Mouse (Mus musculus) ZHBTc4 (cell line): Measurements from ENCODE around the gene Rbms1.

ENCODE experiments used
- DNase-seq: peaks from one replicate; pipeline ENCODE4 v3.0.0-alpha.2; 2011; ENCODE audit warnings: low read depth, low spot score

Rbms1 gene

DNA sequence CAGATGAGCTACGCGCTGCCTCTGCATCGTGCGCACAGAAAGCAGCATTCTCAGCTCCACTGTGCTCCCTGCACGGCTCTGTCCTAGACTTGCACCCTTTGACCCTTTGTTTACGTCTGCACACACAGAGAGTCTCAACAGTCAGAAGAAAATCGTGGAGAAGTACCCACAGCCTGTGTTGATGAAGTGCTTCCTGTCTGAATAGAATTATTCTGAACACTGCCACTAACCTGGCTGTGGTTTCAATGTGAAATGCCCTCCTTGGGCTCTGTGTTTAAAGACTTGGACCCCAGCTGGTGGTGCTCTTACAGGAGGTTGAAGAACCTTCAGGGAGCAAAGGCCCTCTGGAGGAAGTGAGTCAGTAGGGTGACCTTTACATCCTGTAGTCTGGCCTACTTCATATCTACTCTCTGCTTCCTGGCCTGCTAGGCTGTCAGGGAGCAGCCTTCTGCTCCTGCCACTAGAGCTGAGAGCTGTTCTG, 153.5 kb downstream of the Rbms1 start:
- DNase-seq = peak; percentile 28

DNA sequence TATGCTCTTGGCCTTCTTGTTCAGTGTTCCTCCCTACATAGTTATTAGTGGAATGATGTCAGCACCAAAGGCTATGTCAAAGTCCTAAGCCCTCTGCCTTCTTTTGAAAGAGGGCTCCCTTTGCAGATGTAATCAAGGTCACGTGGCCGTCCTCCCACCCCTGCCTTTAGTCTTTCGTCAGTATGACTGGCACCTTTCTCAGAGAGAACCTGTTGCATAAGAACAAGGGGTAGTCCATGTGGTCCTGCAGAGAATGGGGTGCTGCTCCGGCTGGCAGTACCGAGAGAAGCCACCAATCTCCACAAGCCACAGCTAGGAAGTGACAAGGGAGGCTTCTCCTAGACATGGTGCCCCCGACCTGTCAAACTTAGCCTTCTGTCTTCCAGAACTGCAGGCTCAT, 154.2 kb downstream of the Rbms1 start:
- DNase-seq = no peak

DNA sequence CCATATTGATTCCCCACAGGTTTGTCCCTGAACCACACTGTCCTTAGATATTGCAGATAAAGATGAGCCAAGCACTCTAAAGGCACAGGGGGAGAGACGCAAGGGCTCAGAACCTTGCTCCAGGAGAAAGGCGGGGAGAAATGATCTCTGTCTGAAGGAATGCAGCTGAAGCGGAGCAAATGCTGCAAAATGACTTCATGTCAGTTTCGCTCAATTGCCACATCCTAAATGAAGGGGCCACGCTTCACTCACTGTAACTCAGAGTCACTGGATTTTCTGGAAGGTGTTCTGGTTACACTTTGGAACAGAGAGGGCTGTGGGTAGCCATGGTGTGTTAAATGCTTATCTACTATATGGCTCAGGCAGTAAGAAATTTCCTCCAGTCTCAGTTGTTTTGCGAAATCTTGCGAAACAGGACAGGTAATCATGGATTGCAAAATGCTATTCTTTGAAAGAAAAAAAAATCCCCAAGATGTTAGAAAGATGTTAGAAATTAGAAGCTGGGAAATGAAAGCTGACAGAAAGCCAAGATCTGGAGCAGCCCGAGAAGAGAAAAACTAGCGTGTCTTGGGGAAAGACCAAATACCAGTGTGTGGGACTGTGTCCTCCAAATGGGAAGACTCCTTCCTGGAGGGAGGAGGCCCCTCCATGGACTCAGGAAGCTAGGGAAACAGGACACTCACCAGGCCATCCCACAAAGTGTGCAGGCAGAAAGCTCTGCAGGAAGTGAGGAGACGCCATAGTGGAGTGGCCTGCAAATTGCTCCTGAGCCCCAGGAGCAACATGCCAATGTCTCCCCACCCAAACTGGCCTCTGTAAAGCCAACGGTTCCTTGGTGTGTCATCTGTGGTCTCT, 155.4 kb downstream of the Rbms1 start:
- DNase-seq = no peak

DNA sequence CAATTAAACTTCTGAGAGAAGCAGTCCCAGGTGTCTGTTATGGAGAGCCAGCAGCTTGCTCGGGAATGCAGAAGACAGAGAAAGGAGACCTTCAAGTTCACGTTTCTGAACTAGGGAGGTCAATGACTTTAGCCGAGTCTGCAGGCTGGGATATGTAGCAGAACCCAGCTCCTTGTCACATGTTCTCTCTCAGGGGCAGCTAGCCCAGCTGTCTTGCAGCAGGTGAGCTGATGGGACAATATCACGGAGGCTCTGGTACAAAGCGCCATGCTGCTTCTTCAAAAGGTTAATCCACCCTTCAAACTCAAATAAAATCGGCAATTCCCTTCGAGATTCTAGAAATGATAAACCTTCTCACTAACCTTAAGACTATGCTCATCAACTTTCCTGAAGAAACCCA, 158.2 kb downstream of the Rbms1 start:
- DNase-seq = peak; percentile 41

DNA sequence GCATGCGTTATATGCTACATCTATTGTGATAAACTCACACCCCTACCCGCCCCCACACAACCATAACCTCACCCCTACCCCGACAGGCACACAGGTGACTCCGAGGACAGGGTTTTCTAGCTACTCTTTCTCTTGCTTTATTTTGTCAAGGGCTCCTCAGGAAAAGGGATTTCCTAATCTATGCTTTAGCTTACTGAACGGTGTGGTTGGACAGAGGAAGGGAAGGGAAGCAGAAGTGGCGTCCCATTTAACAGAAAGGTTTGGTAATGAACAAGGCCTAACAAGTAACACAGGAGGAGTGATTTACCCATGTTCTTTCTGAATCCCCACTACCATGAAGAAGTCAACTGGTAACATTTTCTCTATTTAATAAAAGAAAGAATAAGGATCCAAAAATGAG, 159.6 kb downstream of the Rbms1 start:
- no peak for DNase-seq

DNA sequence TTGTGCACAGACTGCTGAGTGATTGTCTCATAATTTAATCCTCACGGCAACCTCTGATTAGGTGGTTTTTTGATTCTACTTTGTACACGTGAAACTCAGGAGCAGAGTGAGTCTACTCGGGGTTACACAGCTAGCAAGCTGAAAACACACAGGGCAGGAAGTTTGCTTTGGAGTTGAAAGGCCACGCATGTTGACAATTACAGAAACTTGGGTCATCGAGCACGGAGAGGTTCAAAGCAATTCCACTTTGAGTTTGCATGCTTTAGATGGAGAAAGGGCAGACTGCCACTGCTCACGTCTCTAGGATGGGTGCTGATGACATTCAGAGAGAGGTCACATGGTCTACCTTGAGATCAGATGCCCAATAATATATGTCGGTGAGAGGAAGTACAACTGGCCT, 160.2 kb downstream of the Rbms1 start:
- DNase-seq = no peak

DNA sequence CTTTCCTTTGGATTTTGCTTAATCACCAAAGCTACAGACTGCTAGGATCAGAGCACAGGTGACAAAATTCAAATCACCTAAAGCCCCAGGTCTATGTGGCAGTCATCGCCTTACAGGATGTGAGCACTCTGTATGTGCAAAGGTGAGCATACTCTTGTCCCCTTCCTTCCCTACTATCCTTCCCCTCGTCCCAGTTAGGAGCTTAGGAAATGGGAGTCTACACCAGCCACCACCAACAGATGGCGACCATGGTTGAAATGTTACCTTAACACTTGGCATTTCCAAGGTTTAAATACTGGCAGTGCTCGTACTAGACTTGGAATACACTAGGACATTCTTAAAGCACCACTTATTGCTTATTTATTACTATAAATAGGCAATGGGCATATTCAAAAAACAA, 160.8 kb downstream of the Rbms1 start:
- DNase-seq = peak; percentile 68

DNA sequence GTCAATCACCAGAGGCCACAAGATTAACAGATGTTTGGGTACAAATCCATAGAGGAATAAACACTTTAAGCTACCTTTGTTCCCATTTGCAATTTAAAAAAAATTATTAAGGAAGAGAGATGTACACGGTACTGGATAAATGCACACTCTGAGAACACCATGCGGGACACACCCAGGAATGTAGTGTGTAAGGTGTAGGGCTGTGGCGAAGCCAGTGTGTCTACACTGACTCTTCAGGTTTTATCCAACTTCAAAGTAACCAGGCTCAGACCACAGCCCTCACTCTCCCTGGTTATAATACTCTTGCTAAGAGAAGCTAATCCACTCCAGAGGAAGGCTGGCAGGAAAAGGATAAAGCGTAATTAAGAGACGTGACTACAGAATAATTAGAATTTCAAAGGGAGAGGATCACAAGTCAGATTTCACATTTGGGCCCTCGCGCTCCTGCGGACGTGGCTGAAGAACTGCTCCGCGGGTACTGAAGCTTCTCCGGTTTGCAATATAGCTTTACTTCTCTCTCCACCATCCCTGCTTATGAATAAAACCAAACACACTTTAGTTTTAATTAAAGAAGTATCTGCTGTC, 161.3 kb downstream of the Rbms1 start:
- no peak for DNase-seq

DNA sequence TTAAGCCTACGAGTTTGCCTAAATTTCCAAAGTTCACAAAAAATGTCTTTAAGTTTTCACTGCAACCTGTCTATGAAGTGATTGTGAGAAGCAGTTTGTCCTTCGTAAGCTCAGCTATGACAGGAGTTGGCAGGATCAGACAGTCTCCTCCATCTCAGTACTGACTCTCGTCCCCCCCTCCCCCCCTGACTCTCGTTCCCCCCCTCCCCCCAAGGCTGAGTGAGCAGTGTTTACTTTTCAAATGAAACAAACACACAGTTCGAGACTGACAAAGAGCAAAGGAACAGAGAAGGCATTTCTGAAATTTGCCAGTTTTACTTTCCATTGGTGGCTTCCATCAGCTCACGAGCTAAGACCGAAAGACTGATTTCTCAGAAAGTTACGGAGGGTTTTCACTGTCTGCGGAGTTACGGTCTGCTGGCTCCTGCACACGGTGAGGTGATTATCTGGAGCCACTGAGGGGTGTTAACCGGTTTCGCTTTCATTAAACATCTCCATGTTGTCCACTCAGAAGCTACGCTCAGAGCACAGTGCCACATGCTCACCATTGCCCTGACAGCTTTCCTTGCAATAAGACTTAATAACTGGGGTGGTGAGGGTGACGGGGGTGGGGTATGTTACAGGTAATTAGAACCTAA, 162.0 kb downstream of the Rbms1 start:
- DNase-seq = no peak

DNA sequence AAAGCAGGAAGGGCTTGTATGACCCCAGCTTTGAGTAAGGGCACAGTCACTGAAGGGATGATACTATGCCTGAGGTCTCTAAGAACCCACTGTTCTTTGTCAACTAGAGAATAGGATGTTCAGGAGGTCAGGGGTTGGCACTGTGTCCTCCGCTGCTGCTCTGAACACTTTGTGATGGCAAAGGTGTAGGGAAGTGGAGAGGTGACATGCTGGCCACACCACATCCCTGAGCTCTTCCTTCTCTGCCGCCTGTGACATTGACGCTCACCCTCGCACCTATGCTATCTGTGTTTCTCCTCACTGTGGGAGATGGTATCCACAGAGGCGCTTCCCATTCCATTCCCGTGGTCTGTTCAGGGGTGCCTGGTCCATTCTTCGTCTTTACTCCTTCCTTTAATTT, 163.2 kb downstream of the Rbms1 start:
- no peak for DNase-seq

DNA sequence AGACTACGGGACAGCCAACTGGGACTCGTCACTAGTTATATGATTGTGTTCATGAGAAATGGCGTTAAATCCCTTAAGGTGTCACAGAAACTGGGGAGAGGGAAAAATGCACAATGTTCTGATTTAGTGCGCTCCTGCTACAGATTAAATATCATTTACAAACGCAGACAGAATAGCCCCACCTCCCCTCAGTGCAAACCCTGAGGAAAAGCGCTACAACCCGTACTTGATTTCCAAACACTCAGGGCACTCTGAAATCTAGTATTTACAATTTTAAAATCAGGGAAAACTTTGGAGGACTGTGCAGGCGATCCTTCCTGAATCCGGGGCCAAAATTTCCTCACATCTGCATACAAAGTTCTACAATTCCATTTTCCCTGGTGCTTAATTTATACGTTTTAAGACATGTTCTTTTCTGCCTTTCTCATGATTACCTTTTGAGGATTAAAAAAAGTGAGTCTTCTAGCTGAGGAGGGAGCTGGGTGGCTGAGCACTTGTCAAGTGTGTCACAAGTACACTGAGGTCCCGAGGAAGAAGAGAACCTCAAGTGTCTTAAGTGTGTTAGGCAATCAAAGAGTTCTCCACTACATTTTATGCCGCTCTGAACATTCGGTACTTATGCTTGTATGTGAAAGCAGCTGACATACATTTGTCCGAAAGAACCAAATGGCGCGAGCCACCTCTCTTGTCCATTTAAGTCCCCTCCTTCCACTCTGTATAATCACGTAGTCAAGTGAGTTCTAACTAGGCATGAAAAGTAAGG, 164.0 kb downstream of the Rbms1 start:
- no peak for DNase-seq

DNA sequence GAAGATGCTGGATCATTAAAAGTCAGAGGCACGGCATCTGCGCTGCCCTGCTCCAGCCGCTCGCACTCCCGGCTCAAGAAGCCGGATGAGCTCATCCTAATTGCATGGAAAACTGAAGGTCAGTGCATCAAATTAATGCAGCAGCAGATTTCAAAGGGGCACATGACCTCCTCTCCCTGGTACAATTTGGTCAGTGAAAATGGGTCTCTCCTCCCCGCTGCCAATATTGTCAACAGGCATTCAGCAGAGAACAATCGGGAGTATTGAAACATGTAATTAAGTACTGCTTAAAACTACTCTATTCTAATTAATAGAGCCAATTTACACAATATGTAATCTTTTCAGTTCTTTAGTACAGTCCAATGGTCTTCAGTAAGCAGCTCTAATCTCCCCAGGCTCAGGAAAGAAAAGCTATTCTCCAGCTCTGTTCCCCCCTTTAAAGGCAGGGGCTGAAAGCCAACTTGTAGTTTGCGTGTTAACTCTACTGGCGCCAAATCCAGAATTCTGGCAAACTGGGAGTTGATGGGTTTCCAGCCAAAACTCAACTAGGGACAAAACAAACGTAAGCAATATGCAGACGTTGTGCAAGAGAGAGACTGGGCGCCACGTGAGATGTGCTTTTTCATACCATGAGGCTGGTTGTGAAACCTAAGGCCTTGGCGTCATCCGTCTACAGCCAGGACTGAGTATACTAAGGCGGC, 165.9 kb downstream of the Rbms1 start:
- no peak for DNase-seq

DNA sequence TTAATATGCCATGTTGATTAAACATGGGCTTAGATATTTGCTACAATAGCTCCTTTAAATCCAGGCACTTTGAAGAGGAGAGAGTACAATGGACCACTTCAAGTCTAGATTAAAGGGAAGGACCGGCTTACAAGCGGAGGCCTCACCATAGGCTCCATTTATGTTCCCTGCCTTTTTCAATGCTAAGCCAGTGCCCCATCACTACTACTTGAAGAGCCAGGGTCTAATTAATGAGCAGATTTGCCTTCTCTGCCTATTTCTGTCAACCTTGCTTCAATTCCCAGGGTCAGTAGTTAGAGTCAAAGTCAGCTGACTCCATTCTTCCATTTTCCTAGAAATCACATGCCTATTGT, 166.4 kb downstream of the Rbms1 start:
- no peak for DNase-seq

DNA sequence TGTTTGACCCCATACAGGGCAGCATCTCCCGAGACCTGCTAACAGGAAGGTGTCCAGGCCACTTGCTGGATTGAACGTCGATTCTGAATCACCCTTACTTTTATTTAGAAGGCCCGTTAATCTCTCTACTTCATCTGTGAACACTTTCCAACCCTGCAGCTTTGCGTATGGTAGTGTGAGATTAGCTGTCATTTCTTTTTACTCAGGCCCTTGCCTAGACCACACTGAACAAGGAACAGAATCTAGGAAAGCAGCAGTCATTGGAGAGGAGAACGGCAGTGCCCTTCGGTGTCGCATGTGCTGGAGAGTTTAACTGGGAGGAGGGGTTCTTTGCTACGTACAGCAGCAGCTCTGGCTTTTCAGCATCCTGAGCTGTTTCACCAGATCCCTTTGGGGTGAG, 167.1 kb downstream of the Rbms1 start:
- DNase-seq = no peak

DNA sequence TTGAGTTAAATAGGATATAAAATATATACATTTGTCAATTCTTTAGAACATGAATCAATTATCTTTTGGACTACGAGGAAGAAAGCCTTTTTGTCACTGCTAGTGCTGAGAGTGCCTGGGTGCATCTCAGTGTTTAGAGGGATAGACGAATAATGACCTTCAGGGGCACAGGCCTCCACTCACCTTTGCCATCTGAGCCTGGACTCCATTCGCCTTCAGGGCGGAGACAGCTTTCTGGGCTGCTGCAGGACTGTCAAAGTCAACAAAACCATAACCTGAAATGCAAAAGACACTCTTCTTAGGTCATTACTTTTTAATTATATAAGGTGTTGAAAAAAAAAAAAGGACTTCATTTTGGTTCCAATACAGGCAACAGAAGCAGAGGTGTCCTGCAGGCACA, 170.5 kb downstream of the Rbms1 start:
- no peak for DNase-seq

DNA sequence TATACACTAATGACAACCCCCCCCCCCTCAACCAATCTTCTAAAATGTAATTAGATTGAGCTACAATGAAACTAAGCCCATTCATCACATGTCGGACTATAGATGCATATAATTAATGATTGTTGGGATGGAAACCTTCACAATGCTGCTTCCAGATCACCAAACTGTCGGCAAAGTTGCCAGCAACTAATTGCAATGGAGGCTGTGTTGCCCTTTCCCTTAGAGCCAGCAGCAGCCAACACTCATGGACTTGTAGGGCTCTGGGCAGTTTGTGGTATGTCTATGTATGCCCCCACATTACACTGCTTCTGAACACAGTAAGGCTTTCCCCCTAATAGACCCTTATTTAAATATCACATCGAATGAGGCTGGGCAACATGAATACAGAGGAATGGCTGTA, 173.9 kb downstream of the Rbms1 start:
- no peak for DNase-seq

DNA sequence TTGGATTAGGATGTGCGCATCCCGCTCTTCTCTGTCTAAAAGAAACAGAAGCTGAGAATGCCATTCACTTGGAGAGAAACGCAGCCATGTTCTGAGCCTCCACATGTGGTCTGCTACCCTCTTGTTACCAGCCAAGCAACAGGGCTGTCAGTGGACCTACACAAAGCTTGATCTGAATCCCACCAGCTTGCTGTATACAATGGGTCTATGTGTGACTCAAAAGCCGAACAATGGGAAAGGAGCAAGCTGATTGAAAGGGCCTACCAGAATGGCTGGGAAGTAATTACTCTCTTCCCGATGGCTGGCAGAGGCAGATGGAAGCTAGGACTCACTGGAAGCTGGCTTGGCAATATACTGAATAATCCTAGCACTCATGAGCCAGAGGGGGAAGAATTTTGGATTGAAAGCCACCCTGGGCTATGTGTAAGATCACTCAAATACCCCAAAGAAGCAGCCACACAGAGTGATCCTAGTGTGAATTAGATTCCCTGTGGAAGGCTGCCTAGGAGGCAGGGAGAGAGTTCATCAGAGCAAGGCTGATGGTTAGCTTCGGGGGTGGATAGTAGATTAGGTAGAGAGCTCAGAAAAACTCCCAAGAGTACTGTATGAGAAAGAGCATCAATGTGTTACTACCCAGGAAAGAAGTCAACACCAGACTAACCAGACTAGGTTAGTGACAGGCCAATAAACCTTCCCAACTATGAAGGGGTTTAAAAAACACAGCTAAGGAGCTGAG, 174.7 kb downstream of the Rbms1 start:
- DNase-seq = no peak

DNA sequence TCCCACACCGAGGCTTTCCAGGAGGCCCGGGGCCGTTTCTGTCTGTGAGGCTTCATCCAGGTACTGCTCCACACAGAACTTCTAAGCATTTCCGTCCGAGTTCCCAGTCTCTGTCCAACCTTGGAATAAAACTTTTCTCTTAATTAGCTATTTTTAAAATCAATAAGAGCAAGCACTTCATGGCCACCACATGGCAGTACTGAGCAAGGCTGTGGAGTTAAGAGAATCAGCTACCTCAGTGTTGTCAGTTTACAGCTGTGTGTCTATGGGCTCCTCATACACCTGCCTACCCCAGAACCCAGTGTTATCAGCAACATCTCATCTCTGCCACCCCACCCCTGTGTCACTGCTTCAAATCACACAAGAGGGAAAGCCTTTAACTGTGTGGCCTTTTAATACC, 175.9 kb downstream of the Rbms1 start:
- DNase-seq = no peak

DNA sequence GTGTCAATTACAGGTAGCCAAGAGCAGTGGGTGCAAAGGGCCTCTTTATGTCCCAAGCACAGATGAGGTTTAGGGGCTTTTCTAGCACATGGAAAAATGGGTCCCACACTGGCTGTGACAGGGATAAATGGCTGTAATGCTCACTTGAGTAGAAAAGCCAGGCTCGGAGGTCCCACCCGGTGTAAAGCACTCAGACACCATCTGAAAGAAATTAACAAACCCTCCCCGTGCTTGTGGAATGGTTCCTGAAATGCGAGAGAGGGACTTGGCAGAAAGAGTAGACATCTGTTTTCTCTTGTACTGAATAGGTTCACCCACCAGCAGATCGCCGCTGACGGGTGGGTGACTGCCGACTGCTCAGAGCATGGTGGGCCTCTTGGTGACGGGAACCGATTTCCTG, 176.7 kb downstream of the Rbms1 start:
- DNase-seq = no peak

DNA sequence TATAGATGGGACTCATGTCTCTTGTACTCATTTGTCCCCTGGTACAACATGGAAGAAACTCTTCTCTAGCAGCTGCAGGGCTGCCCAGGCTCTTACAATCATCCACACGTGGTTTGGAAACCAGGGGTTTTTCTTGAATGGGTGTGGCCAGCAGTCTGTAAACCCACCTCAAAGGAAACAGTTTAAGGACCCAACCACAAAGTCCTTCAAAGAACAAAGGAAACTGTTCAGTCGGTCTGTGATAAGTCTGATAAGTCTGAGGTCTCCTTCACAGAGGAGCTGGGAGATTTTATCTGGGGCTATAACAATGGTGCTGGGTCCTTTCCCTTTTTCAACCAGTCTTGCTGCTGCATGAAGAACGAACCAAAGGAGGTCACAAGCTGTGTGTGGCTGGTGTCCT, 188.5 kb downstream of the Rbms1 start:
- DNase-seq = peak; percentile 74

DNA sequence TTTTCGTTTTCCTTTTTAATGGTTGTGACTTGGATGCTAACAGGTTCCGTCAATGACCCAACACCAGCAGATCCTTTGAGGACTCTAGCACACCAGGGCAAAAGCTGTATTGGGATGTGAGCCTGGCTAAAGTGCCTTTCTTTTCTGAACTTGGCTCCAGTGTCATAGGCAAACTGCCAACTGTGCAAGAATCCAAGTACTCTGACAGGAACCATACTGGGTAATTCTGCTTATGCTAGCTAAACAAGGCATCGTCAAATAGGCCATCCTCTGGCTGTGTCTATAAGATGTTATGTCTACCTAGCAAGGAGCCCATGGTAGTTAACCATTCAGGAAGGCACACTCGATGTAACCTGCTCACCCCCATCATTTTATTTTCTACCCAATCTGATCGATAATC, 189.4 kb downstream of the Rbms1 start:
- no peak for DNase-seq
